Mouse (Mus musculus): ENCODE results near the gene Pax4.

Pax4 gene

GRCm38 (mm10) chr6:28449253-28449652 lies at the start of gene Pax4:
Pax4 (minus strand) TSS chr6:28449353.
- DNase-seq (ENCODE audit: inconsistent ontology term), result no peak

GRCm38 (mm10) chr6:28497837-28498236 lies 48.7 kb upstream of the Pax4 start:
- DNase-seq (ENCODE audit: inconsistent ontology term), result peak; percentile 24

- no peak for DNase-seq (ENCODE audit: inconsistent ontology term)
Measured at GRCm38 (mm10) chr6:28491198-28491597, 42.0 kb upstream of the Pax4 start.

DNA sequence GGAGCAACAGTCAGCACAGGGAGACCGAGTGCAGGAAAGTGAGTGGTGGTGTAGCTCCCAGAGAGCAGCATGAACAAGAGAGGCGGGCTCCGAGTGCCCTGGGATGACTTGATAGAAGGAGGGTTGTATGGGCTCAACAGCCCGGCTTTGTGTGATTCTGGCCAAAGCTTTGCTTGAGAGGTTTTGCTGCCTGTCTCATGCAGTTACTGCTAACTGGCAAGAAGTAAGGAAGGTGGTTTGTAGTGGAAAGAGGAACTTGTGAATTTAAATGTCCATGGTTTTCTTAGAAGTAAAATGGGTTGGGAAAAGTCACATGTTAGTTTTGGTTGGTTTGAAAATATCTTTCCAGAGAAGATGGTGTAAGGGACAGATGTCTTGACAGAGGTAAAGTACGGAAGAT lies 41.5 kb upstream of the Pax4 start:
- no peak for DNase-seq (ENCODE audit: inconsistent ontology term)

- DNase-seq (ENCODE audit: inconsistent ontology term), result no peak
Measured at GRCm38 (mm10) chr6:28488204-28488851, 39.2 kb upstream of the Pax4 start.

DNA sequence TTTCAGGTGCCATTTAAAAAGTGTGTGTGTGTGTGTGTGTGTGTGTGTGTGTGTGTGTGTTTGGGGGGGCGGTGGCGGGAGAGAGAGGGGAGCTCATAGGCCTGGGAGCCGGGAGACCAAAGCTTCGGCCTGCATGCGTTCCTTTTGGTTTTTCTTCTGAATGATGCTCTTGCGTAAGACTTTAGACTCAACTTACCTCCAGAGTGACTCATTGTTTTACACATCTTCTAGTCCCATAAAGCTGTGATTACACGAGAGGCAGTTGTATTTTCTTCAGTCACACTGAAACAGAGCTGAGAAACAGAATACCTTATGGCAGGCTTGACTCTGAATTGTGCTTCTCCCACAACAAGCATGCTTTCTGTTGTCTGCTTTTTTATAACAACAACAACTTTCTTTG lies 37.8 kb upstream of the Pax4 start:
- no peak for DNase-seq (ENCODE audit: inconsistent ontology term)

GRCm38 (mm10) chr6:28486471-28486870 lies 37.3 kb upstream of the Pax4 start:
- no peak for DNase-seq (ENCODE audit: inconsistent ontology term)

- no peak for DNase-seq (ENCODE audit: inconsistent ontology term)
Measured at GRCm38 (mm10) chr6:28486008-28486407, 36.9 kb upstream of the Pax4 start.

DNA sequence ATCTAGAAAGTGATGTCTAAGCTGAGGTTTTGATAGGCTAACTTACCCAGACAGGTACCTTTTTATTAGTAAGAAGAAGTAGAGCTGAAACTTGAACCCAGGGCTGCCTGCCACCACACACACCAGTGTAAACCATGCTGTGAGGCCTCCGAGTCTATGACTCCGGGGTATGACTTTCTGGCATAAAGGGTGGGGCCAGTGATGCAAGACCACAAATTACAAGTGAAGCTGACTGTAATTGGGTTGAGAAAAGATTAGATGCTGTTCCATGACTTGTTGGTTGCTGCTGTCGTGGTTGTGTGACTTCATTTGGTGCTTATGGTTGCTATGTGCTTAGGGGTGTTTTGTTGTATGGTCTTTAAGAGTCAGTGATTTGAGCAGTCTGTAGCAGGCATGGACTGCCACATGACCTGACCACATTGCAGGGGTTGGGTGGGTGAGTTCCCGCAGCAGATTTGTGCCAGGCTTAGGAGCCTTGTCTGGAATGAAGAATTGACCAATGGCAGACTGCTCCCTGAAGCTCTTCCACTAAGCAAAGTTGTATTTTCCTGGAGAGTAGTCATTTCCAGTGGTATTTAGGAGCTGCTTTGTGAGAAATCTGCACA lies 33.7 kb upstream of the Pax4 start:
- DNase-seq (ENCODE audit: inconsistent ontology term), result peak; percentile 26

DNA sequence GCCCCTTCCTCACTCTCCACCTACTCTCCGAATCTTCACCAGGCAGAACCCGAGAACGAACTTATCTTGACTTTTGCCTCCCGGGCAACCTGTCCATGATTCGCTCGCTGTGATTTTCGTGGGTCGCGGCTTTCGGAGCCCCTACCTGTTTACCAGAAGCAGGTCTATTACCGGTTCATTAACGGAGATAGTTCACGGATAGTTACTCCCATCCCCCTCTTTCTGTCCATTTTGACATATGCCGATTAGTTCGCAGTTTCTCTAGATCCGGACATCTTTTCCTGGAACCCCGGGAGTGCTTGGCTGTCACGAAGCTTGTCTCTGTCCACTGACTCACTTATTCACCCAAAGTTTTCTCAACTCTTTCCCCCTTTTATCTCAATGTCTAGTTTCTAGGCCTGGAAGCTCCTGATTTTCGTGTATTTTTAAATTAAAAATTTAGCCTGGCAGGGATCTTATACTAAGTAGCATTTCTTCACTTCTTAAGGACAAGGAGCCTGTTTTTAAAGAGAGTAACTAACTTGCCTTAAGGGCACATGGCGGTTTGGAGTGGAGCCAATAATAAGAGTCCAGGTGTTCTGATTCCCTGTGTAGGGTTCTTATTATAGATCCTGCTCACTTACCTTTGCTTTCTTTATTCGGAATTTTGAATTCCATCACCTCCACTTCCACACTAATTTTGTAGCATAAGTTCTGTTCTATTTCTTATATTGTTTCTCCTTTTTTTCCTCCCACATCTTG lies 31.8 kb upstream of the Pax4 start:
- no peak for DNase-seq (ENCODE audit: inconsistent ontology term)

DNA sequence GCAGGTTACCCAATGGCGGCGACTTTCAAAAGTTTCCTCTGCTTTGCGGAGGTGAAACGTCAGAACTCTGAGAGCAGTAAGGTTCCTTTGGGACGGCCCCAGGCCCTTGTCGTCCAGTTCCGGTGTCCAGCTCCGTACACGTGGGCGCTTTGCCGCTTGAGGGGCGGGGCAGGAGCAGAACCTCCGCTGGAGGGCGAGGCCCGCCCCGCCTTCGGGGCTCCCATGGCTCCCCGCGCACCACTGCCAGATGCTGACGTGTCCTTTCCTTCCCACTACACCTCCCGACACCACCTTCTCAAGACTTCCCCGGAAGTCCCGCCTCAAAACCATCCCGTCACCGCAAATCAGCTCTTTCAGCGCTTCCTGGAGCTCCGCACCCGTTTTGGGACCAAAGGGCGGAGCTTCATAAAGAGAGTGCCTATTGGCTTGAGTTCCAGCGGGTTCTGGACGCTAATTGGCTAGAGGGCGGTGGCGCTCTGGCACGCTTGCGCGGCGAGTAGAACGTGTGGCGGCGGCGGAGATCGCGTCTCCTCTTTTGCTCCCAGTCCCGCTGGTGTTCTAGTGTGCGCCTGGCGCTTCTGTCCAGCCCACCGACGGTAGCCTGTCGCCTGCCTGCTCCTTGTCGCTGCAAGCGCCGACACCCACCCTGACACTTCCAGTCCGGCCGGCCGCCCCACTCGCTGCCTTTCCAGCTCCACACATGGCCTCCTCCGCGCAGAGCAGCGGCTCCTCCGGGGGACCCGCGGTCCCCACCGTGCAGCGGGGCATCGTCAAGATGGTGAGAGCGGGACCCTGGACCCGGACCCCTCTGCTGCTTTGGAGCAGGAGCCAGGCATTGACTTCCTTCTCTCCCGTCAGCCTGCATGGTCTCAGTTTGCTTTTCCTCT lies 31.0 kb upstream of the Pax4 start:
- DNase-seq (ENCODE audit: inconsistent ontology term), result peak; percentile 99

- DNase-seq (ENCODE audit: inconsistent ontology term), result no peak
Measured at GRCm38 (mm10) chr6:28474839-28475238, 25.7 kb upstream of the Pax4 start, which contains the start of gene Snd1. Snd1 (plus strand) TSS chr6:28475139.

- DNase-seq (ENCODE audit: inconsistent ontology term), result no peak
Measured at GRCm38 (mm10) chr6:28474211-28474610, 25.1 kb upstream of the Pax4 start.

DNA sequence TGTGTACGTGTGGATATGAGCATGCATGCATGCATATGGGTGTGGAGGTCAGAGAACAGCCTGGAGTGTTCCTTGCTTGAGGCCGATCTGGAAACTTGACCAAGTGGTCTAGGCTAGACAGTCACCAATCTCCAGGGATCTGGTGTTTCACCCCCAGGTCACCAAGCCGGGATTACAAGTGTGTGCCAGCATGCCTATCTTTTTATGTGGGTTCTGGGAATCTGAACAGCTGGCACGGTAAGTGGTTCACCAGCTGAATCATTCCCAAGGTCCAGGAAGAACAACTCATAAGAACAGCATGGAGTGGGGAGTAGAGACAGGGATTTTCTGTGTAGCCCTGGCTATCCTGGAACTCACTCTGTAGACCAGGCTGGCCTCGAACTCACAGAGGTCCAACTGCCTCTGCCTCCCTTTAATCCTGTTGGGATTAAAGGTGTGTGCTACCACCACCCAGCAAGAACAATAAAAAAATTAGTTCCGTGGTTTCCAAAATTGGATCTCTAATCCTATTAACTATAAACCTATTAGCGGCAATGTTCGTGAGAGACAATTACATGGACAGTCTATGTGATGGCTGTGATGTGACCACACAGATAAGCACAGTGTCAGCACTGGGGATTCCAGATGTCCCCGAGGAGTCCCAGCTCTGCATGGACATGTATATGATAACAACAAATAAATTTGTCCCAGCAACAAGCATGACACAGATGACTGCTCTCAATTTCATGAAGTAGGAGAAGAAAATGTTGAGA lies 22.3 kb upstream of the Pax4 start:
- DNase-seq (ENCODE audit: inconsistent ontology term), result no peak

- DNase-seq (ENCODE audit: inconsistent ontology term), result no peak
Measured at GRCm38 (mm10) chr6:28470621-28471020, 21.5 kb upstream of the Pax4 start.

DNA sequence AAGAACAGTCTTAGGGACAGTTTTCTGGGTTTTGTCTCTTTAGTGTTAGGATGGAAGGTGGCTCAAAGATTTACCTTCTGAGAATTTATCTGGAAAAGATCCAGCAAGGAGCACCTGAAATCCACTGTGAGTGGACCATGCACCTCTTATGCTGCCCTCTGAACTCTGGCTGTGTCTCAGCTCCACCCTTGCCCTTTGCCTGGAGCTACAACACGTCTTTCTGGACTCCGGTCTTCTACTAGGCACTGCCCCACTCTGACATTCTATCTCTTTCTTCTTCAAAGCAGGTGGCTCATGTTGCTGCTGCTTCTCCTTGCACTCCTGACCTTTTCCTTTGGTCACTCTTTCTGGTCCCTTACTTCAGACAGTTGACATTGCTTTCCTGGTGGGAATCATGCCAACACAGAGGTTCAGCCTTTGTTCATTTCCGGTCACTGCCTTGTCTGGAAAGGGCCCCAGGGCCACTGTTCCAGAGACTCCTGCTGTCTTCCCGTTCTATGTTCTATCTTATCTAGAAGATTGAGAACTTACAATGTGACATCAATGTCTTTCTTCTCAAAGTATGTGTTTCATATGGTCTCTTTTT lies 21.0 kb upstream of the Pax4 start:
- no peak for DNase-seq (ENCODE audit: inconsistent ontology term)

DNA sequence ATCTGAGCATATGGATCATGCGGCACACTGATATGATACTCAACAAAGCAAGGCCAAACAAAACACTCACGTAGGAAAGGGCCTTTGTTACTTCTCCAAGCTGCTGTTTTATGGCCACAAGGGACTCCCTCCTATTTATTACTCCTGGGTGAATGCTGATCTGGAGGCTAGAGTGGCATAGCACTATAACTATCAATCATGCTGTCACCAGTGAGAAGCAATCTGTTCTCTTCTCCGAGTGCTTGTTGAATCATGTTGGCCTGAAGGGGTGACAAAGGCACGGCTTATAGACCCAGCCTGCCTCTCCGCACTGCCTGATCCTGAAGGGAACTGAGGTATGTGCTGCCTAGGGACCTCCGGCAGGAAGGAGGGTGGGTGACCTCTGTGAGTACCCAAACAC lies 15.5 kb upstream of the Pax4 start:
- DNase-seq (ENCODE audit: inconsistent ontology term), result no peak

DNA sequence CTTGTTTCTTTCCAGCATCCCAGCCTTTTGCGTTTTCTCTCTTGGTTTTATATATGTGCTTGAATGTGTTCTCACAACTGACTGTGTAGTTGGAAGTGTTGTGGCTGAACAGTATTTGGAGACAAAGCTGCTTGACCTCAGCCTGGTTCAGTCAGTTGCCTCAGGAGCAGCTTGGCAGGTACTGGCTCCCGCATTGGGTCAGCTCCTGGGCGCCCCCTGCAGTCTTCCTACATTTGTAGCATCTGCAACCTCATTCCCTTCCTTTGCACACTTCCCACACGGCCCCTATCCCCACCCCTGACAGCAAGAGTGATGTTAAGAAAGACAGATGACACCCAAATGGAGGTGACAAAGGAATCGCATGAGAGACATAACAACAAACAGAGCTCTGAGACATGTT lies 11.4 kb upstream of the Pax4 start:
- no peak for DNase-seq (ENCODE audit: inconsistent ontology term)

- no peak for DNase-seq (ENCODE audit: inconsistent ontology term)
Measured at GRCm38 (mm10) chr6:28459221-28459668, 10.1 kb upstream of the Pax4 start.

GRCm38 (mm10) chr6:28450977-28451376 lies 1.8 kb upstream of the Pax4 start:
- no peak for DNase-seq (ENCODE audit: inconsistent ontology term)

GRCm38 (mm10) chr6:28450481-28450880 lies 1.3 kb upstream of the Pax4 start:
- DNase-seq (ENCODE audit: inconsistent ontology term), result no peak

Measured in Muller cell, postnatal 12 days (primary cell).